In genomic region chr8:111853861-111854501, GRCm38 (mm10) we compare ENCODE assay signal across 1 mouse cellular context.
TF ChIP-seq lines count a peak whose summit lies in the region.

Gene Cfdp1, minus strand, starts transcription at chr8:111854291.

TF ChIP-seq in CH12.LX, 34 proteins besides CTCF, POLR2A, EP300 and RAD21 (continued from another document):
- TF ChIP-seq NELFE (IDR thresholded peaks at IDR 0.05; ENCODE audit: low read depth, low read length) (peak; percentile 83), MAX (IDR thresholded peaks at IDR 0.05; ENCODE audit: low read length) (peak; percentile 100), JUN (IDR thresholded peaks at IDR 0.05; ENCODE audit: insufficient read depth, low read depth, low read length) (no peak), MAFK (IDR thresholded peaks at IDR 0.05; ENCODE audit: insufficient replicate concordance, low read length) (no peak), ETS1 (conservative IDR thresholded peaks at IDR 0.05; ENCODE audit: low read depth, low read length) (no peak), MAZ (IDR thresholded peaks at IDR 0.05; ENCODE audit: low read depth, low read length) (peak; percentile 100), BHLHE40 (IDR thresholded peaks at IDR 0.05; ENCODE audit: low read depth, low read length) (no peak), PAX5 (IDR thresholded peaks at IDR 0.05; ENCODE audit: low read length) (no peak), TBP (conservative IDR thresholded peaks at IDR 0.05; ENCODE audit: low read depth, low read length) (peak; percentile 71), USF2 (conservative IDR thresholded peaks at IDR 0.05; ENCODE audit: low read depth, low read length) (peak; percentile 95), CHD1 (IDR thresholded peaks at IDR 0.05; ENCODE audit: low read depth, low read length) (no peak)
